Mouse (Mus musculus) WW6 (cell line): Measurements from ENCODE around the gene Cyba.

Source experiments
- DNase-seq: peaks from one replicate; pipeline ENCODE4 v3.0.0-alpha.2; 2013; ENCODE audit warnings: low read depth, low spot score

Cyba gene

GRCm38 (mm10) chr8:122451161-122451703, 18.5 kb upstream of the Cyba start:
- DNase-seq, result no peak

GRCm38 (mm10) chr8:122445203-122445602, 12.5 kb upstream of the Cyba start:
- DNase-seq, result no peak

DNA sequence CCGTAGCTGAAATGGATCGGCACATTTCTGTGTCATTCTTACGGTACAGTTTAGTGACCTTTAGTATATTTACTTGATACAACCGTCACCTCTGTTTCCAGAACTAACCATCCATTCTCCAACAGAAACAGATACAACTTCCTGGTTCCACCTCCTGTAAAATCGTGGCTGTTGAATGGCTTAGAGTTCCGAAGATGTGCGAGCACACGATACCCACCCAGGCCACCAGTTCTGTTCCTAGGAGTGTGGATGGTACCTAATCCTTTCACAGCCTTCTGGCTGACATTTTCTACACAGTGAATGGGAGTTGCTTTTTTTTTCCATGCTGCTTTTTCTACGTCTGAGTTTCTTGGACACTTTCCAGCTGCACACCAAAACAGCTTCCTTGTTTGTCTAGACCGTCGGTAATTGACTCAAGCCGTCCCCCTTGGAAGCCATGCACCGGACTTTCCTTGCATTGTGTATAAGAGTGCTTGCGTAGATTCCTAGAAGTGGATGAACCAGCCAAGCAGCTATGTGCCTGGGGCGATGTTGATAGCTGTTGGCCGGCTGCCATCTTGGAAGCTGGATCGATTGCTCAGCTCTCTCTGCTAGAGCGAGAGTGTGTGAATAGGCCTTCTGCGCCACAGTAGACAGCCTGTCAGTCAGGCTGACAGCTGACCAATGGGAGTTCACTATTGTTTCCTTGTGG, 11.5 kb upstream of the Cyba start:
- DNase-seq, result no peak

- peak; percentile 98 for DNase-seq
Observed at GRCm38 (mm10) chr8:122443262-122444006, 10.7 kb upstream of the Cyba start, which contains the start of gene Mvd. Mvd (minus strand) TSS chr8:122443422.

- no peak for DNase-seq
Observed at GRCm38 (mm10) chr8:122442781-122443180, 10.1 kb upstream of the Cyba start.

DNA sequence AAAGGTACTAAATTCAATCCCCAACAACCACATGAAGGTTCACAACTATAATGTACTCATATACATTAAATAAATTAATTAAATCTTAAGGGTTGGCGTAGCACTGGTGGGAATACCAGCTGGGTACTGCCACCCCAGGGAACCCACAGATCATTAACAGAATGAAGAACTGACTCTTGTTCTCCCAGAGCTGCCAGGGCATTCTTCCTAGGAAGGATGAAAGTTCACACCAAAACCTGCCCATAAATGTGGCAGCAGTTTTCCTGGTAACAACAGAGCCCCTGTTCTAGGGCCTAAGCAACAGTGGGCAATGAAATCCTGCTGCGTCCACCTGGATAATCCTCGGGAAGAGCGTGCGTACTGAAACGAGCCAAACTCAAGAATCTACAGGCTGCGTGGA, 9.6 kb upstream of the Cyba start:
- DNase-seq, result no peak

- DNase-seq, result no peak
Observed at GRCm38 (mm10) chr8:122441326-122441725, 8.6 kb upstream of the Cyba start.

GRCm38 (mm10) chr8:122439336-122439735, 6.6 kb upstream of the Cyba start:
- no peak for DNase-seq

- no peak for DNase-seq
Observed at GRCm38 (mm10) chr8:122437708-122438331, 5.1 kb upstream of the Cyba start.

- DNase-seq, result no peak
Observed at GRCm38 (mm10) chr8:122436586-122437125, 3.9 kb upstream of the Cyba start.

- DNase-seq, result no peak
Observed at GRCm38 (mm10) chr8:122436146-122436545, 3.4 kb upstream of the Cyba start.

GRCm38 (mm10) chr8:122435375-122435774, 2.6 kb upstream of the Cyba start:
- no peak for DNase-seq

DNA sequence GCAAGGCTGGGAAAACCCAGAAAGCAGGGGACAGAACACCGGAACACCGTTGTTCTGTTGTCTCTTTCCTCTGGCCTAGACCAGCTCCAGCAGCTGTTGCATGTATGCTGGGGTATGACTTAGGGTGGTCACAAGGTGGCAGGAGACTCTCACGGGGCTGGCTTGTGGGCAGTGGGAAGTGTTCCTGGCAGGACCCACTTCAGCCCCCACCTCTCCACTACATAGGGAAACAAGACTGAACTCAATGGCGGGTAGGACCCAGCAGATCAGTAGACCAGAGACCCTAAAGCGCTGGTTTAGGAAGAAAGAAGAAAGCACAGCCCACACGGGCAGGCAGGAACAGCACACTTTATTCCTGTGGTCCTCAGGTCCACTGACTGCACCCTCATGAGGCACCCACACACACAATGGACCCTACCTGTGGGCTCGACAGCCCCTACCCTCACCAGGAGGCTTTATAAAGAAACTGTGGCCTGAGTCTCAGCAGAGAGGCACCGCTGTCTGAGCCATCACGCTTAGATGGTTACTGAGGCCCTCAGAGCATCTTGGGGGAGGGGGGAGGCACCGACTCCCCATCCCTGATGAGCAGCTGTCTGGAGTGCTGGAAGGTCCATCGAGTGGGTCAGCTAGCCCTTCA, 657 bp upstream of the Cyba start:
- no peak for DNase-seq

DNA sequence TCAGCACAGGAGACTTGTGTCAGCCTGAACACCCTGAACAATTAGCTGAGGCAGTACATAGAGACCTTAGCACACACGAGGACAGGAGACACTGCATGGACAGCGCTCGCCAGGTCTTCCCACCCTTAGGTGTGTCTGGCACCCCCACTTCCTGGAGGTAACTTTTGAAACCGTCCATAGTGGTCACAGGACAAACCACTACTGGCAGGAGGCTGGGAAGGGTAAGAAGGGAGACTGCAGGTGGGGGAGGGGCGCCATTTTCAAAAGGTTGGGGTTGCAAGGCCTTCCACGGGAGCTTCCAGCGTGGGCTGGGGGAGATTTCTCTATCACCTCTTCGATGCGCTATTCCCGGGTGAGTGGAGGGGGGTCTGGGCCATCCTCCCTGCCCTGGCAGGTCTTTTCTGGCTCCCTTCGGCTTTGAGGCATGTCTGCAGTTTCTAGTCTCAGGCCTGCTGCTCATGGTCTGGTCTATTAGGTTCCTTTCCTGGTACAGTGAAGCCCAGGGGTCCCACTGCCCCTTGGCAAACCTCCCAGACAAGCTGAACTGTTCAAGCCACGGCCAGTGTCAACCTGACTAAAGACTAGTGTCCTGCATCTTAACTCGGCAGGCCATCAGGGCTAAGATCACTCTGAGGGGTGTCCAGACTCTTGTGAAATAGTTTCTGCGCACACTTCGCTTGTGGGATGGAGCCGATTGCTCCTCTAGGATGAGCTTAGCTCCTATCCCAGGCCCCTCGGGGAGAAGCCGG, 862 bp downstream of the Cyba start:
- DNase-seq, result no peak

GRCm38 (mm10) chr8:122430646-122431045, 2.1 kb downstream of the Cyba start:
- no peak for DNase-seq

DNA sequence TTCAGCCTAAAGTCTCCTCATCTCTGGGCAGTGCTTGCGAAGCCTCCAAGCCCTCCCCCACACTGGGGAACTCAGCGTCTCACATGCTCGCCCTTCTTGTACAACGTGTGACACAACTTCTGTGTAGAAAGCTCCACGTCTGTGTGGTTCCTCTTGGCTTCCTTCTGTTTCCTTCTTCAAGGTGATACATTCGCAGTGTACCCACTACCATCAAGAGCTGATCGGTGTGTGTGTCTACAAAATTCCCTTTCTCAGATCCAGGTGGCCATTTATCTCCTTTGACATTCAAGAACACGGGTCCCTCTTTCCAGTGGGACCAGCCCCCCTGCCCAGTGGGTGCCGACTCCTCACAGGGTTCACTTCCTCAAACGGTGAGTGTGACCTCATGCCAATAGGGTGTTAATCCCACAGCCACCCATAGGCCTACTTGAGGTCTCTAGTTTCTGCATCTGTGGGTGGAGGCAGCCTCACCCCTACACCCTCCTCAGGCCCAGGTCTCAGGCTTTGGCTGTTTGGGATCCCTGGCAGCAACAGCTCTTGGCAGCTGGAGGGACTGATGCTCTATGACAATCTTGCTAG, 2.6 kb downstream of the Cyba start:
- DNase-seq, result no peak

- no peak for DNase-seq
Observed at GRCm38 (mm10) chr8:122428163-122428562, 4.6 kb downstream of the Cyba start.

GRCm38 (mm10) chr8:122427607-122428006, 5.1 kb downstream of the Cyba start:
- no peak for DNase-seq

DNA sequence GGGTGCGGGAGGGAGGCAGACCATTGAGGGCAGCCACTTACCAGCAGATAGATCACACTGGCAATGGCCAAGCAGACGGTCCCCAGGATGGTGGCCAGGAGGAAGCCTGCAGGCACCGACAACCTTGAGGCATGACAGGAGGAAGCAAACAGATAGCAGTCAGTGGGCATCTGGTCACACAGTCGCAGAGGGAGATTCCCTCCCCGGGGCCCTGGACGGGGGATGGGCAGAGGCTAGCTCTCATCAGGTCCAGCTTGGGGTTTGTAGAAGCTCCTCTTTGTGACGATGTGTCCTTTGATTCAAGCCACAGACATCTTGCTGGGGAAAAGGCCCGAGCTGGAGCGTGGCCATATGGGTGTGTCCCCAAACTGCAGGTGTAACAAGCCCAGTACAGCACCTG, 6.6 kb downstream of the Cyba start:
- DNase-seq, result no peak

- no peak for DNase-seq
Observed at GRCm38 (mm10) chr8:122423659-122424058, 9.1 kb downstream of the Cyba start.

GRCm38 (mm10) chr8:122423217-122423616, 9.5 kb downstream of the Cyba start:
- DNase-seq, result no peak
